In the genomic region with DNA sequence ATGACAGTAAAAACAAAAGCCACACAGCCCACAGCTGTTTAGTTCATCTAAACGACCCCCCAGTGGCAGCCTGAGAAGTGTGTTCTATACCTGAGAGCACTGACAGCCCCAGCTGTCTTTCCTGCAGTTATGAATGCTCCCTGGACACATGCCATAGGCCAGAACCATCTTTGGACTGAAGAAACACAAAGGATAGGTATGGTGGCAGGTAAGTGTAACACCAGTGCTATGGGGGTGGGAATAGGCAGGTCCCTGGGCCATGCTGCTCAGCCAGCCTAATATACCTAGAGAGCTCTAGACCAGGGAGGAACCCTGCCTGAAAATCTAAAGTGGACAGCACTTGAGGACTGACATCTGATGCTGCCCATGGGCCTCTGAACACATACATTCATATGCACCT, we compare ENCODE assay signal across 17 mouse cellular contexts.
"Had no signal": no experiment of that assay in that cellular context is flagged by ENCODE, and none has a peak within 500 bp of the region (broad histone marks: within the 10 kb centered on the region; RNA-seq: fewer than 3 reads in every experiment).

No protein-coding gene starts in this region.

- H3K4me1 ChIP-seq: midbrain, embryonic 10.5 days; midbrain, embryonic 12.5 days; neural tube, embryonic 13.5 days; neural tube, embryonic 15.5 days had no signal

- H3K36me3 ChIP-seq: midbrain, embryonic 10.5 days; midbrain, embryonic 12.5 days; neural tube, embryonic 13.5 days; neural tube, embryonic 15.5 days had no signal

- H3K9ac ChIP-seq: lung, embryonic 14.5 days; midbrain, embryonic 12.5 days; neural tube, embryonic 13.5 days; neural tube, embryonic 15.5 days had no signal

- DNase-seq: lung, embryonic 14.5 days; lung, postnatal 10 days; lung, postnatal 4 days; midbrain, embryonic 14.5 days; retina, postnatal 1 day; right cerebral cortex, adult 18-20 months; right cerebral cortex, postnatal 25 days; right cerebral cortex, postnatal 4 days; spleen, adult 18-20 months; thymus, adult 18-20 months; thymus, postnatal 14 days; thymus, postnatal 36 days had no signal

- H3K27me3 ChIP-seq: midbrain, embryonic 12.5 days; neural tube, embryonic 13.5 days; neural tube, embryonic 15.5 days had no signal

- H3K27ac ChIP-seq: midbrain, embryonic 10.5 days; midbrain, embryonic 12.5 days; neural tube, embryonic 13.5 days; neural tube, embryonic 15.5 days had no signal

- H3K4me3 ChIP-seq: midbrain, embryonic 10.5 days; midbrain, embryonic 12.5 days; myocyte; neural tube, embryonic 13.5 days; neural tube, embryonic 15.5 days had no signal
